Mouse (Mus musculus) heart, adult 2 months (tissue): Measurements from ENCODE around the gene Unc5b. TPM values are rescaled to one million over a fixed set of nuclear protein-coding genes. Genes with fewer than 3 reads are reported as not detected.
A peak's percentile ranks its signal among the peaks of the same experiment; 100 is the strongest.

Source experiments
- DNase-seq, 2 experiments: peaks; one replicate each; pipeline ENCODE4 v3.0.0; 2021
- H3K27ac ChIP-seq: fragments of 200-600 bp; 2 replicates; pipeline ENCODE4 v1.8.1; 2022
- H3K27me3 ChIP-seq: fragments of 200-500 bp; 2 replicates; pipeline ENCODE4 v1.6.1; 2012; ENCODE audit warnings: mild to moderate bottlenecking, low read length, inconsistent platforms, mixed read lengths; ENCODE audit not compliant: control insufficient read depth, insufficient read depth
- H3K36me3 ChIP-seq: fragments of 200-500 bp; 2 replicates; pipeline ENCODE4 v1.6.1; 2012; ENCODE audit warnings: low read length, inconsistent platforms; ENCODE audit not compliant: control insufficient read depth, insufficient read depth
- H3K4me1 ChIP-seq: fragments of 200-500 bp; 2 replicates; pipeline ENCODE4 v1.6.1; 2011; ENCODE audit warnings: low read length; ENCODE audit not compliant: control insufficient read depth, insufficient read depth
- H3K4me3 ChIP-seq: fragments of 200-600 bp; 2 replicates; pipeline ENCODE4 v1.8.1; 2022
- H3K79me2 ChIP-seq: fragments of 200-500 bp; replicated peaks from 2 replicates; pipeline ENCODE4 v1.6.1; 2012; ENCODE audit warnings: mild to moderate bottlenecking, inconsistent platforms, low read length, moderate library complexity, mixed read lengths; ENCODE audit not compliant: control insufficient read depth, insufficient read depth
- H3K9ac ChIP-seq: fragments of 200-500 bp; 2 replicates; pipeline ENCODE4 v1.6.1; 2012; ENCODE audit warnings: low read depth, mild to moderate bottlenecking, control low read depth, inconsistent platforms, low read length, mixed read lengths
- CTCF ChIP-seq: fragments of 200-600 bp; IDR thresholded peaks from 2 replicates; pipeline ENCODE4 v1.8.1; 2022; ENCODE audit warnings: antibody characterized with exemption, mild to moderate bottlenecking, moderate library complexity
- EP300 ChIP-seq: fragments of 200-500 bp; IDR thresholded peaks from 2 replicates; pipeline ENCODE4 v1.6.1; 2011; ENCODE audit warnings: low read depth, low read length, control low read depth; ENCODE audit not compliant: insufficient read depth
- POLR2A ChIP-seq: fragments of 200-500 bp; IDR thresholded peaks from 2 replicates; pipeline ENCODE4 v1.6.1; 2011; ENCODE audit warnings: mild to moderate bottlenecking, low read depth, low read length, control low read depth; ENCODE audit not compliant: insufficient read depth
- WGBS: fragments of 180-500 bp; shearing (Covaris S2); methylation state at CpG from one replicate; pipeline ENCODE4 v1.1.7; 2018; 5-methylcytosine and 5-hydroxymethylcytosine counted together
- intact Hi-C: fragments of 180-260 bp; cut with DNase I; formaldehyde crosslinking; loops from one replicate; pipeline ENCODE4 v1.15.1; 2025
- polyA plus RNA-seq: library from polyadenylated mRNA; depleted of rRNA; stranded (reverse); fragments of >200 nt; gene quantifications from 2 replicates; pipeline ENCODE4 v1.2.3, GENCODE M21; 2012
- total RNA-seq, 2 experiments: library from RNA; stranded (reverse); gene quantifications; 2 replicates each; pipeline ENCODE4 v1.2.3; 2021

The Unc5b gene
- total and polyA plus RNA-seq, 3 experiments: 11.0 to 12.6 (median 12.2) TPM

DNA sequence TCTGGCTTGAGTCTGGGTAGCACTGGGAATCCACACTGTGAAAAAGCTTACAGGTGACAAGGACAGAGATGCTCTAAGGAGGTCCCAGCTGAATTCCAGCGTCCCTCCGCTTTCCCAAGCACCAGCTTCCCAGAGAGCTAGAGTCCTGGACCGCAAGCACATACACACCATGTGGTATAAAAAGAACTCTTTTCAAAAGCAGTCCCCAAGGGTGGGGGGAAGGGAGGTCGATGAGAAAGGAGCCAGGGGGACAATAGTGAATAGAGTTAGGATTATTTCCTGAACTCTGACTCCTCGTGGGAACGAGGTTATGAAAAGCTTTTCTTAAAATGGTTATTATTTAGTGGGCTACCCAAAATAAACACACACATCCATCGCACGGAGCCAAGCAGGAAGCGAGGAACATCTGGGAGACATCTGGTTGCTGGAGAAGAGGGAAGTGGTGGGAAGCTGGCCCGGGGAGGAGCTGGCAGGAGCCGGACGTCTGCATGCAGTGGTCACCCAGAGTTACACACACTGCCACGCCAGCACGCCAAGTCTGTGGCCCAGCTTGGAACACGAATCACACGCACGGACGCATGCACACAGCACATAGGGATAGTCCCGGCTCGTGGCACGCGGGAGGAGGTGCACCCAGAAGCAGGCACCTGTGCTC is 23.7 kb downstream of the Unc5b start:
- WGBS: 22% methylated on average over 22 of the region's 22 CpGs
- Histone ChIP-seq H3K4me3 (no peak overlapping the region), H3K4me1 (peaks cover 42% of the 10 kb centered on the region), H3K9ac (peak overlapping the region; percentile 56), H3K36me3 (no peaks in the 10 kb centered on the region), H3K27ac (peak overlapping the region; percentile 78), H3K79me2 (no peaks in the 10 kb centered on the region), H3K27me3 (no peaks in the 10 kb centered on the region)
- intact Hi-C loops: loop anchor here (2.0 kb wide), 1 partner anchor 23 kb away; the partner anchor contains the start of gene Unc5b
- TF ChIP-seq EP300 (peak; percentile 96), CTCF (no peak), POLR2A (peak; percentile 51; the same call in 1 of the 2 replicates)
- peak; percentile 81 to 87 for DNase-seq

DNA sequence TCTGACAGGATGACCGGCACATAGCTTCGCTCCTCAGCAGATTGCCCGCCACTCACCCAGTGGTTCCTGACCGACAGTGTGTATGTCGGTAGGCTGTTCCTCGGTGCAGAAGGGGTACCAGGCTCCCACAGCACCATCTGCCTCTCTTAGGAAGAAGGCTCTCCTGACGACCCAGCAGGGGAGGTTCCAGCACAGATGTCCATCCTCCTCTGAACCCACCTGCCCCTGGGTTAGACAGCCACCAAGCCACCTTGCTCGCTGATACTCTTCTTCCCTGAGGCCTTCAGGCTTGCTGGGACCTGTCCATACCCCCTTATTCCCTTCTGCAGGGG is 25.2 kb downstream of the Unc5b start:
- TF ChIP-seq CTCF: no peak
- no peak for TF ChIP-seq POLR2A
- Histone ChIP-seq H3K4me3 (no peak overlapping the region), H3K36me3 (no peaks in the 10 kb centered on the region), H3K27ac (peak overlapping the region; percentile 53), H3K27me3 (no peaks in the 10 kb centered on the region), H3K9ac (no peak overlapping the region), H3K4me1 (peaks cover 44% of the 10 kb centered on the region), H3K79me2 (no peaks in the 10 kb centered on the region)
- intact Hi-C loops: no loop called here
- WGBS: 62% methylated on average over 8 of the region's 8 CpGs
- no peak for DNase-seq

DNA sequence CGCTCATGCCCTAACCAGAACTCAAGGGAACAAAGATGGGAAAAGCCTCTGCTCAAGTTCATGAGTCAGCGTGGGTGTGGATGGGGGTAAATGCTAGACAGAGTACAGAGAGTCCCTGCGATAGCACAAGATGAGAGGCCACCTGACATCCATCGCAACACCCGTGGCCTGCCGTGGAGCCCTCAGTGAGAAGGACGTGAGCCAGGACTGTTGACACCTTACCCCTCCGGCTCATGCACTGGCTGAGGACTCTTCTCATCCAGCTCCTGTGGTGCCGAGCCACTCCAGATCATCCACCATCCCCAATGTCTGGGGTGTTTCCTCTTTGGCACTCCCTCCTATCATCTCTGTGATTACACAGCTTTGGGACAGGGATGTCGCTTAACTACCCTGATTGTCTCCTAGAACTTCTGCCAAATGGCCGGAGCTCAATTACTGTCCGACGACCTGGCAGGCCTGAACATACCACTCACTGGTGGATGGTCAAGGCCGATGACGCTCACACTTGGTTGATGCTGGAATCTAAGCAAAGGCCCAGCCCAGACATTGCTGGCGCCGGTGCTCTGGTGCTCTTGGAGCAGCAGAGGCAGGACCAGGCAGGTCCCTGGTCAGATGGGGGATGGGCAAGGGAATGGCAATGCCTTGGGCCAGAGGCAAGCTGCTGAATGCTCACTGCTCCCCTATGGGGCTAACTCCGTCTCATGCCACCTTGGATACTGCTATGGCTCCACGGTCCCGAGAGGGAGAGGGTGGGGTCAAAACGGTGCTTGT is 25.8 kb downstream of the Unc5b start:
- Histone ChIP-seq H3K27me3 (no peaks in the 10 kb centered on the region), H3K27ac (peak overlapping the region; percentile 53), H3K4me1 (peaks cover 44% of the 10 kb centered on the region), H3K4me3 (no peak overlapping the region), H3K79me2 (no peaks in the 10 kb centered on the region), H3K36me3 (no peaks in the 10 kb centered on the region), H3K9ac (no peak overlapping the region)
- DNase-seq: no peak
- WGBS: 30% methylated on average over 21 of the region's 21 CpGs
- no peak for TF ChIP-seq EP300
- TF ChIP-seq CTCF: no peak
- TF ChIP-seq POLR2A: no peak
- intact Hi-C loops: no loop called here

DNA sequence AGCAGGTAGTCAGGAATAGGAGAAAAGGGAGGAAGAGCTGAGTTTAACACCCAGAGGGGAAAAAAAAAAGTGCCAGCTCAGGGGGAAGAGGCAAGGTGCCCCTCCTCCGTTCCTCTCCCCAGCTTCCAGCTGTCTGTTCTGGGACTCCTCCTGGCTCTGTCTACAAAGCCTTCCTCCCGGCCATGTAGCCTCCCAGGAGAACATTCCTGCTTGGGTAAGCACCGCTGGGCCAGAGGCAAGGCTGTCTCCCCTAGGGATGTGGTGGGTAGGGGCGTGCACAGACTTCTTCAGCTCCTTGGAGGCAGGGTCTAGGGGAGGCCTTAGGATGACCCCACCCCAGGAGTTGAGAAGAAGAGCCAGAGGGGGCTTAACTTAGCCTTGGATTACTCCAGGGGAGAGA is 26.5 kb downstream of the Unc5b start:
- peaks cover 46% of the 10 kb centered on the region for H3K4me1 ChIP-seq

DNA sequence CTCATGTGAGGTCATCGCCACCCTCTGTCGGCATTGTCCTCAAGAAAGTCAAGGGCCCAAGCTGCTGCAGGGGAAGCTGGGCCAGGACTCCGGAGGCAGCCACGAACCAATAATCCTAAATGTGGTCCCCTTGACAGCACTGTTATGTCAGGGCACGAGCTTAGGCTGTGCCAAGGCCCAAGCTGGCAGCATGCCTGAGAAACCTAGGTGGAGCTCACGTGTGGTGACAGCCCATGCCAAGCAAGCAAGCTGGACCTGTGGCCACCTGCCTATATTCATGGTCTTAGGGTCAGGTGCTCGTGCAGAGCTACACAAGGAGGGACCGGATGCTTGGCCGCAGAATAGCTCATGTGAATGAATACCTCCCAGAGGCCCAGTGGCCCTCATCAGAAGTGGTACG is 27.4 kb downstream of the Unc5b start:
- TF ChIP-seq EP300 (no peak), CTCF (no peak), POLR2A (no peak)
- H3K27me3 ChIP-seq: no peaks in the 10 kb centered on the region
- 67% methylated on average over 10 of the region's 10 CpGs for WGBS
- no peak overlapping the region for H3K9ac ChIP-seq
- no peaks in the 10 kb centered on the region for H3K36me3 ChIP-seq
- H3K4me3 ChIP-seq: no peak overlapping the region
- intact Hi-C loops: no loop called here
- no peak for DNase-seq
- peaks cover 48% of the 10 kb centered on the region for H3K4me1 ChIP-seq
- H3K79me2 ChIP-seq: no peaks in the 10 kb centered on the region
- H3K27ac ChIP-seq: no peak overlapping the region; the same call in 1 of the 2 replicates

More for the DNA sequence above, 26.5 kb downstream of the Unc5b start:
- 39% methylated on average over 4 of the region's 4 CpGs for WGBS
- intact Hi-C loops: no loop called here
- H3K79me2 ChIP-seq: no peaks in the 10 kb centered on the region
- peak overlapping the region; percentile 54 for H3K27ac ChIP-seq
- no peak for DNase-seq
- no peaks in the 10 kb centered on the region for H3K27me3 ChIP-seq
- H3K36me3 ChIP-seq: no peaks in the 10 kb centered on the region
- H3K9ac ChIP-seq: no peak overlapping the region
- no peak for TF ChIP-seq POLR2A
- no peak for TF ChIP-seq EP300
- TF ChIP-seq CTCF: no peak
- H3K4me3 ChIP-seq: no peak overlapping the region

DNA sequence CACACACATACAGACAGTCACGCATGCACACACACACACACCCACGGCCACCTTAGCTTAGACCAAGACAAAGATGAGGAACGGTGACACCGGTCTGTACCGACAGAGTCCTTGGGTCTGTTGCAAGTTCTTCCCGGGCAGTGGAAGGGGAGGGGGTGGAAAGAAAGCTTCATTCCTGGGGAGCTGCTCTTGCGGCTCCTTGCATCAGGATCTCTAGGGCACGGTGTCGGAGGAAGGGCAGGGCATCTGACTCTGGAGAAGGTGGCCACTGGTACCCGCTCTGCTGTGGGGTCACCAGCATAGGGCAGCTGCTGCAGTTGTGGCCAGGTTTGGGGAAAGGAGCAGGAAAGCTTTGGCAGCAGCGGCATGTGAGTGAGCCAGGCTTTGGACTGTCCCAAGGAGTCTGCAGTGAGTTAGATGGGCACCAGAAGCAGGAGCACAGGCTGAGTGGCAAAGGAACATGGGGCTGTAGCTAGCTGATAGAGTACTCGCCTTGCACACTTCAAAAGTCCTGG is 29.4 kb downstream of the Unc5b start:
- Histone ChIP-seq H3K79me2 (no peaks in the 10 kb centered on the region), H3K27me3 (no peaks in the 10 kb centered on the region), H3K4me3 (no peak overlapping the region), H3K4me1 (peaks cover 38% of the 10 kb centered on the region), H3K27ac (no peak overlapping the region), H3K36me3 (no peaks in the 10 kb centered on the region), H3K9ac (no peak overlapping the region)
- 54% methylated on average over 12 of the region's 12 CpGs for WGBS
- no peak for DNase-seq
- intact Hi-C loops: no loop called here
- no peak for TF ChIP-seq CTCF
- TF ChIP-seq EP300: no peak
- TF ChIP-seq POLR2A: no peak
